Mouse (Mus musculus): ENCODE results near the gene Tln2.

The Tln2 gene

GRCm38 (mm10) chr9:67273362-67273761 lies 286.1 kb downstream of the Tln2 start:
- no peak for DNase-seq (ENCODE audit: low spot score)

- DNase-seq (ENCODE audit: low spot score): no peak
These were observed 288.8 kb downstream of the Tln2 start for GRCm38 (mm10) chr9:67270734-67271133.

- no peak for DNase-seq (ENCODE audit: low spot score)
These were observed 289.4 kb downstream of the Tln2 start for GRCm38 (mm10) chr9:67270061-67270595.

- DNase-seq (ENCODE audit: low spot score): no peak
These were observed 292.1 kb downstream of the Tln2 start for GRCm38 (mm10) chr9:67267276-67267990.

GRCm38 (mm10) chr9:67265513-67265912 lies 294.0 kb downstream of the Tln2 start:
- no peak for DNase-seq (ENCODE audit: low spot score)

GRCm38 (mm10) chr9:67264896-67265295 lies 294.6 kb downstream of the Tln2 start:
- no peak for DNase-seq (ENCODE audit: low spot score)

- DNase-seq (ENCODE audit: low spot score): no peak
These were observed 298.5 kb downstream of the Tln2 start for GRCm38 (mm10) chr9:67260835-67261599.

- DNase-seq (ENCODE audit: low spot score): no peak
These were observed 309.4 kb downstream of the Tln2 start for GRCm38 (mm10) chr9:67250141-67250540.

GRCm38 (mm10) chr9:67247365-67247950 lies 312.0 kb downstream of the Tln2 start:
- DNase-seq (ENCODE audit: low spot score): no peak

- no peak for DNase-seq (ENCODE audit: low spot score)
These were observed 314.2 kb downstream of the Tln2 start for GRCm38 (mm10) chr9:67245265-67245664.

- no peak for DNase-seq (ENCODE audit: low spot score)
These were observed 317.8 kb downstream of the Tln2 start for GRCm38 (mm10) chr9:67241683-67242082.

- no peak for DNase-seq (ENCODE audit: low spot score)
These were observed 319.0 kb downstream of the Tln2 start for GRCm38 (mm10) chr9:67240456-67240855.

GRCm38 (mm10) chr9:67236987-67237386 lies 322.5 kb downstream of the Tln2 start:
- DNase-seq (ENCODE audit: low spot score): no peak

GRCm38 (mm10) chr9:67235441-67236217 lies 323.9 kb downstream of the Tln2 start:
- DNase-seq (ENCODE audit: low spot score): no peak

GRCm38 (mm10) chr9:67229033-67229432 lies 330.5 kb downstream of the Tln2 start:
- no peak for DNase-seq (ENCODE audit: low spot score)

- DNase-seq (ENCODE audit: low spot score): no peak
These were observed 339.1 kb downstream of the Tln2 start for GRCm38 (mm10) chr9:67220388-67220787.

- no peak for DNase-seq (ENCODE audit: low spot score)
These were observed 341.5 kb downstream of the Tln2 start for GRCm38 (mm10) chr9:67218001-67218400.

- DNase-seq (ENCODE audit: low spot score): no peak
These were observed 345.1 kb downstream of the Tln2 start for GRCm38 (mm10) chr9:67214191-67214985.

GRCm38 (mm10) chr9:67213275-67213674 lies 346.2 kb downstream of the Tln2 start:
- DNase-seq (ENCODE audit: low spot score): peak; percentile 53

- DNase-seq (ENCODE audit: low spot score): no peak
These were observed 348.3 kb downstream of the Tln2 start for GRCm38 (mm10) chr9:67211220-67211619.

GRCm38 (mm10) chr9:67209451-67209850 lies 350.1 kb downstream of the Tln2 start:
- DNase-seq (ENCODE audit: low spot score): no peak

Data from ovary, postnatal 10 days (tissue).